Comparison of ENCODE assay signal across 11 mouse cellular contexts in the genomic region with DNA sequence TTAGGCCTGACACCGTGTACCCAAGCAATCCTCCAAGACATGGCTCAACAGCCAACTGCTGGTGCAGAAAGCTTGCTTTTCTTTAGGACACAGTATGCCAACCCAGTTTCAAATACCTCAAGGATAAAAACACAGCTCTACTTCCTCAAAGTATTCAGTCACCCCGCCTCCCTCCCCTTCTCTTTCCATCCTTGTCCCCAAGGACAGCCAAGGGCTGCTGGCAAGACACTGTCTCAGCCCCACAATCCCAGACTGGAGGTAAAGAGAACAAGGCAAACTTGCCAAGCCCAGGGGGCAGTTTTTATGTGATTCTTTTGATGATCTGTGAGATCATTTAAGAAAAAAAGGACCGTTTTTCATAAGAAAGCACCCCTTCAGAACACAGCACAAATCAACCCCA.
DNase-seq lines count a peak whose midpoint lies in the region; ATAC-seq and TF ChIP-seq lines count a peak whose summit lies in the region.
"Had no signal": no experiment of that assay in that cellular context is flagged by ENCODE, and none has a peak within 500 bp of the region (broad histone marks: within the 10 kb centered on the region; RNA-seq: fewer than 3 reads in every experiment).

No protein-coding gene starts in this region.

- peak overlapping the region; percentile 51 for H3K27ac ChIP-seq in heart, embryonic 12.5 days (ENCODE audit: poor library complexity, severe bottlenecking)
- H3K27ac ChIP-seq in heart, adult 2 months: no peak overlapping the region
- peak overlapping the region; percentile 20; the same call in 1 of the 2 replicates for H3K27ac ChIP-seq in lung, postnatal 0 days (ENCODE audit: low read length)
- H3K27ac ChIP-seq in limb, embryonic 14.5 days (replicated peaks; ENCODE audit: low read depth, low read length): peak overlapping the region; percentile 43; the same call in 1 of the 2 replicates
- H3K27ac ChIP-seq: gastrocnemius, adult 2 months; liver, embryonic 12.5 days had no signal

- no peaks in the 10 kb centered on the region for H3K36me3 ChIP-seq in heart, embryonic 12.5 days
- no peaks in the 10 kb centered on the region for H3K36me3 ChIP-seq in heart, adult 2 months (ENCODE audit: control insufficient read depth, insufficient read depth, low read length)
- no peaks in the 10 kb centered on the region for H3K36me3 ChIP-seq in lung, postnatal 0 days (ENCODE audit: insufficient read depth, low read length)
- H3K36me3 ChIP-seq in limb, embryonic 14.5 days (ENCODE audit: control insufficient read depth, insufficient read depth, low read length): no peaks in the 10 kb centered on the region
- H3K36me3 ChIP-seq: liver, embryonic 12.5 days had no signal

- no peak for ATAC-seq in heart, embryonic 12.5 days (ENCODE audit: insufficient number of reproducible peaks, low FRiP score)
- ATAC-seq in lung, postnatal 0 days: no peak
- ATAC-seq in limb, embryonic 14.5 days (ENCODE audit: low FRiP score, low read depth): no peak
- ATAC-seq: liver, embryonic 12.5 days had no signal

- TF ChIP-seq POLR2A in heart, adult 2 months (IDR thresholded peaks at IDR 0.05; ENCODE audit: insufficient read depth, low read depth, low read length): no peak
- TF ChIP-seq POLR2A in limb, embryonic 14.5 days (IDR thresholded peaks at IDR 0.05; ENCODE audit: borderline replicate concordance, extremely low read depth, insufficient read depth, insufficient read length): no peak

- peaks cover 2% of the 10 kb centered on the region; the same call in 1 of the 2 replicates for H3K79me2 ChIP-seq in heart, adult 2 months (replicated peaks; ENCODE audit: control insufficient read depth, insufficient read depth, low read length)

- intact Hi-C loops in heart, adult 2 months (cut with DNase I): no loop called here
- intact Hi-C loops in left cerebral cortex, postnatal 14 days (cut with DNase I): no loop called here

- H3K4me3 ChIP-seq in heart, embryonic 12.5 days: no peak overlapping the region
- H3K4me3 ChIP-seq in heart, adult 2 months: no peak overlapping the region
- H3K4me3 ChIP-seq in lung, postnatal 0 days (ENCODE audit: low read depth, low read length): no peak overlapping the region
- no peak overlapping the region for H3K4me3 ChIP-seq in limb, embryonic 14.5 days (replicated peaks; ENCODE audit: low read length)
- H3K4me3 ChIP-seq: gastrocnemius, adult 2 months; liver, embryonic 12.5 days had no signal

- no peak overlapping the region for H3K9ac ChIP-seq in heart, embryonic 12.5 days
- no peak overlapping the region for H3K9ac ChIP-seq in heart, adult 2 months (ENCODE audit: low read depth, low read length)
- H3K9ac ChIP-seq in lung, postnatal 0 days (replicated peaks; ENCODE audit: low read depth): no peak overlapping the region
- H3K9ac ChIP-seq in limb, embryonic 14.5 days (ENCODE audit: low read depth, low read length, severe bottlenecking): no peak overlapping the region
- H3K9ac ChIP-seq: liver, embryonic 12.5 days had no signal

- TF ChIP-seq CTCF in heart, adult 2 months (IDR thresholded peaks at IDR 0.05): no peak
- TF ChIP-seq CTCF in lung, postnatal 0 days (IDR thresholded peaks at IDR 0.05): no peak

- peaks cover 82% of the 10 kb centered on the region for H3K4me1 ChIP-seq in heart, embryonic 12.5 days (replicated peaks)
- peaks cover 14% of the 10 kb centered on the region for H3K4me1 ChIP-seq in heart, adult 2 months (ENCODE audit: control insufficient read depth, insufficient read depth, low read length)
- H3K4me1 ChIP-seq in lung, postnatal 0 days (ENCODE audit: insufficient read depth, low read depth, low read length): peaks cover 5% of the 10 kb centered on the region; the same call in 1 of the 2 replicates
- H3K4me1 ChIP-seq in limb, embryonic 14.5 days (ENCODE audit: control insufficient read depth, insufficient read depth, low read length): peaks cover 33% of the 10 kb centered on the region

- WGBS in heart, embryonic 12.5 days: 58% methylated on average over 3 of the region's 3 CpGs
- 60% methylated on average over 3 of the region's 3 CpGs for WGBS in heart, adult 2 months
- 58% methylated on average over 3 of the region's 3 CpGs for WGBS in lung, postnatal 0 days
- WGBS in limb, embryonic 14.5 days: 40% methylated on average over 3 of the region's 3 CpGs

- H3K27me3 ChIP-seq in heart, embryonic 12.5 days (replicated peaks): no peaks in the 10 kb centered on the region
- no peaks in the 10 kb centered on the region for H3K27me3 ChIP-seq in heart, adult 2 months (ENCODE audit: control insufficient read depth, insufficient read depth, low read length)
- H3K27me3 ChIP-seq in lung, postnatal 0 days (replicated peaks; ENCODE audit: insufficient read depth, low read length): no peaks in the 10 kb centered on the region
- no peaks in the 10 kb centered on the region for H3K27me3 ChIP-seq in limb, embryonic 14.5 days (ENCODE audit: control insufficient read depth, insufficient read depth, low read length)
- H3K27me3 ChIP-seq: liver, embryonic 12.5 days had no signal

- H3K4me2 ChIP-seq in heart, embryonic 12.5 days: no peak overlapping the region
- no peak overlapping the region for H3K4me2 ChIP-seq in lung, postnatal 0 days (replicated peaks; ENCODE audit: low read depth, low read length)
- H3K4me2 ChIP-seq in limb, embryonic 14.5 days (replicated peaks; ENCODE audit: low read depth, low read length, severe bottlenecking): no peak overlapping the region
- H3K4me2 ChIP-seq: liver, embryonic 12.5 days had no signal

- no peak for TF ChIP-seq EP300 in heart, adult 2 months (IDR thresholded peaks at IDR 0.05; ENCODE audit: insufficient read depth, low read depth, low read length)
- TF ChIP-seq EP300 in lung, postnatal 0 days (IDR thresholded peaks at IDR 0.05): no peak

- no peaks in the 10 kb centered on the region for H3K9me3 ChIP-seq in heart, embryonic 12.5 days (replicated peaks)
- no peaks in the 10 kb centered on the region for H3K9me3 ChIP-seq in lung, postnatal 0 days (ENCODE audit: low read length)
- no peaks in the 10 kb centered on the region for H3K9me3 ChIP-seq in limb, embryonic 14.5 days (ENCODE audit: control insufficient read depth, low read length)
- H3K9me3 ChIP-seq: liver, embryonic 12.5 days had no signal

- no peak for DNase-seq in heart, adult 2 months
- no peak for DNase-seq in lung, postnatal 0 days (ENCODE audit: low spot score)
- no peak for DNase-seq in lung, adult 18-20 months
- DNase-seq in adrenal gland, postnatal 36 days: peak; percentile 68 to 71
- no peak for DNase-seq in limb, embryonic 14.5 days (ENCODE audit: low spot score)
- DNase-seq in thymus, adult 18-20 months: no peak
- no peak for DNase-seq in left cerebral cortex, postnatal 14 days (ENCODE audit: low spot score in 2 of 2)
- DNase-seq: gastrocnemius, adult 2 months; right cerebral cortex, postnatal 14 days had no signal

Comparison
In these comparisons a context has a peak if more than half of its experiments do, and no peak if none do; other contexts are left out.
1. DNase-seq: peak in adrenal gland, postnatal 36 days (2 of 2); none in heart, adult 2 months (0 of 2), lung, postnatal 0 days (single experiment), lung, adult 18-20 months (0 of 2), limb, embryonic 14.5 days (single experiment), thymus, adult 18-20 months (0 of 2) and left cerebral cortex, postnatal 14 days (0 of 2).